Mouse (Mus musculus) heart, postnatal 0 days (tissue): ENCODE measurements around the gene Gm26992.

Source experiments
- CTCF ChIP-seq: IDR thresholded peaks from 2 replicates; pipeline ENCODE4 v1.5.1; 2016; ENCODE audit warnings: antibody characterized with exemption, control low read depth, low read depth
- EP300 ChIP-seq: IDR thresholded peaks from 2 replicates; pipeline ENCODE4 v1.6.1; 2016; ENCODE audit warnings: antibody characterized with exemption, low read depth

DNA sequence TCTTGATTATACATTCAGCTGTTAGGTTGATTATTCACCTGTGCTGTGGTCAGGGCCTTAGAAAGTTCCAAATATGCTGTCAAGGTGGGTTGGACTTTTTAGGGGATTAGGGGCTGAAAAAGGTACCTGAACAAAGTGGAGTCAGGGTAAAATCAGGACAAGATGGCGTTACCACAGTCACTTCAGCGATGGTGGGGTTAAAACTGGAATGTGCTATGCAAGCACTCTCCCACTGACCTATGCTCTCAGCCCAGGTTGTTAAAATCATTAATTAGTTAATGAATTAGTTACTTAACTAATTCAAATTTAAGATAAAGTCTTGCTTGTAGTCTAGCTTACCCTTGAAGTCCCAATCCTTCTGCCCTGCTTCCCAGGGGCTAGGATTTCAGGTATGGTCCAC is 78.3 kb downstream of the Gm26992 start:
- TF ChIP-seq CTCF (no peak), EP300 (no peak)
